Mouse (Mus musculus) cerebral cortex, adult 2 months (tissue): ENCODE results near the gene Crocc2.

ENCODE experiments used
- WGBS: fragments of 180-500 bp; shearing (Covaris S2); methylation state at CpG from one replicate; pipeline ENCODE4 v1.1.7; 2018; 5-methylcytosine and 5-hydroxymethylcytosine counted together

The Crocc2 gene

GRCm38 (mm10) chr1:93270516-93271240, 102.2 kb downstream of the Crocc2 start:
- WGBS = 90% methylated on average over 3 of the region's 3 CpGs

DNA sequence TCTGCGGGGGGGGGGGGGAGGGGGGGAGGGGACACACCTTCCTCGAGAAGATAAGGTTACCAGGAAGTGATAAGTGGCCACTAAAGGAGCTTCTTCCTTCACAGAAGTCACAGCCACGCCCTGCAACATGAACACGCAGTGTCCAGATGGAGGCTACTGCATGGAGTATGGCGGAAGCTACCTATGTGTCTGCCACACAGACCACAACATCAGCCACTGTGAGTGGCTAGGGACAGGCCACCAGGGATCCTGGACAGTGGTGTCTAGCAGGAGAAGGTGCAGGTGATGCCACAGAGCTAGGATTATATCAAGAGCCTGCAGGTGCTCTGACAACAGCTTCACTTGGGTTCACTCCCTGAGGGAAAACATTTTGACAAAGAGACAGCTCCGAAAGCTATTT, 103.2 kb downstream of the Crocc2 start:
- WGBS = 80% methylated on average over 5 of the region's 6 CpGs

GRCm38 (mm10) chr1:93272409-93272821, 103.9 kb downstream of the Crocc2 start:
- 16% methylated on average over 16 of the region's 16 CpGs for WGBS

- 74% methylated on average over 6 of the region's 6 CpGs for WGBS
Observed at GRCm38 (mm10) chr1:93275561-93275960, 107.0 kb downstream of the Crocc2 start.

- 83% methylated on average over 7 of the region's 7 CpGs for WGBS
Observed at GRCm38 (mm10) chr1:93277041-93277440, 108.5 kb downstream of the Crocc2 start.
